Mouse (Mus musculus) heart, postnatal 0 days (tissue): Measurements from ENCODE around the gene Sox14. TPM values are rescaled to one million over a fixed set of nuclear protein-coding genes. Genes with fewer than 3 reads are reported as not detected.
A peak's percentile ranks its signal among the peaks of the same experiment; 100 is the strongest.

ENCODE experiments used
- ATAC-seq: fragments of 200-750 bp; cut with Nextera tagmentation; 2 replicates; pipeline ENCODE4 v1.8.0; 2017; ENCODE audit warnings: low read depth, moderate number of reproducible peaks, moderate library complexity; ENCODE audit not compliant: insufficient read depth
- DNase-seq: peaks from one replicate; pipeline ENCODE4 v3.0.0-alpha.2; 2016; ENCODE audit warnings: low spot score
- H3K27ac ChIP-seq: fragments of 300-500 bp; sonication (generic); 2 replicates; pipeline ENCODE4 v1.5.1; 2014; ENCODE audit warnings: low read depth, mild to moderate bottlenecking
- H3K27me3 ChIP-seq: fragments of 300-500 bp; sonication (generic); 2 replicates; pipeline ENCODE4 v1.6.1; 2014; ENCODE audit warnings: low read length, mixed read lengths; ENCODE audit not compliant: control insufficient read depth, insufficient read depth
- H3K36me3 ChIP-seq: fragments of 300-500 bp; sonication (generic); replicated peaks from 2 replicates; pipeline ENCODE4 v1.6.1; 2014; ENCODE audit warnings: low read length, mixed read lengths; ENCODE audit not compliant: control insufficient read depth, insufficient read depth
- H3K4me1 ChIP-seq: fragments of 300-500 bp; sonication (generic); 2 replicates; pipeline ENCODE4 v1.6.1; 2014; ENCODE audit warnings: antibody characterized with exemption; ENCODE audit not compliant: control insufficient read depth, insufficient read depth
- H3K4me2 ChIP-seq: fragments of 300-500 bp; sonication (generic); 2 replicates; pipeline ENCODE4 v1.6.1; 2014; ENCODE audit warnings: low read depth, mild to moderate bottlenecking, low read length, moderate library complexity
- H3K4me3 ChIP-seq: fragments of 300-500 bp; sonication (generic); 2 replicates; pipeline ENCODE4 v1.5.1; 2014; ENCODE audit warnings: low read depth, low read length
- H3K9ac ChIP-seq: fragments of 300-500 bp; sonication (generic); replicated peaks from 2 replicates; pipeline ENCODE4 v1.6.1; 2014; ENCODE audit warnings: low read depth, low read length, mixed read lengths
- H3K9me3 ChIP-seq: fragments of 300-500 bp; sonication (generic); replicated peaks from 2 replicates; pipeline ENCODE4 v1.6.1; 2016; ENCODE audit warnings: low read length; ENCODE audit not compliant: control insufficient read depth
- CTCF ChIP-seq: IDR thresholded peaks from 2 replicates; pipeline ENCODE4 v1.5.1; 2016; ENCODE audit warnings: antibody characterized with exemption, control low read depth, low read depth
- EP300 ChIP-seq: IDR thresholded peaks from 2 replicates; pipeline ENCODE4 v1.6.1; 2016; ENCODE audit warnings: antibody characterized with exemption, low read depth
- WGBS: fragments of 180-500 bp; shearing (Covaris S2); extraction: QIAGEN DNeasy Blood & Tissue Kit; methylation state at CpG from one replicate; pipeline ENCODE4 v1.1.7; 2014; 5-methylcytosine and 5-hydroxymethylcytosine counted together
- polyA plus RNA-seq: library from polyadenylated mRNA; unstranded; fragments of >200 nt; fragmentation: Nextera tagmentation; extraction: Ambion mirVana; gene quantifications from 2 replicates; pipeline ENCODE4 v1.2.1, GENCODE M21; 2015
- total RNA-seq: library from RNA; depleted of rRNA; stranded (reverse); fragments of >200 nt; gene quantifications from 2 replicates; pipeline ENCODE4 v1.2.3, GENCODE M21; 2014; ENCODE audit warnings: low replicate concordance

Gene Sox14
- total and polyA plus RNA-seq, 2 experiments from 2014 or later = not detected

GRCm38 (mm10) chr9:99870780-99871555 lies 5.0 kb downstream of the Sox14 start:
- 3% methylated on average over 37 of the region's 37 CpGs for WGBS
- no peak for DNase-seq
- H3K9me3 ChIP-seq = no peaks in the 10 kb centered on the region
- no peak for TF ChIP-seq EP300
- TF ChIP-seq CTCF = no peak
- 0 out of 2 replicates have a peak, but pooled peaks cover 2% of the 10 kb centered on the region for H3K4me1 ChIP-seq
- H3K36me3 ChIP-seq = no peaks in the 10 kb centered on the region
- no peak overlapping the region for H3K27ac ChIP-seq
- no peak overlapping the region for H3K9ac ChIP-seq
- peaks cover 100% of the 10 kb centered on the region for H3K27me3 ChIP-seq
- no peak for ATAC-seq
- no peak overlapping the region for H3K4me2 ChIP-seq
- peak overlapping the region; percentile 19; the same call in 1 of the 2 replicates for H3K4me3 ChIP-seq

DNA sequence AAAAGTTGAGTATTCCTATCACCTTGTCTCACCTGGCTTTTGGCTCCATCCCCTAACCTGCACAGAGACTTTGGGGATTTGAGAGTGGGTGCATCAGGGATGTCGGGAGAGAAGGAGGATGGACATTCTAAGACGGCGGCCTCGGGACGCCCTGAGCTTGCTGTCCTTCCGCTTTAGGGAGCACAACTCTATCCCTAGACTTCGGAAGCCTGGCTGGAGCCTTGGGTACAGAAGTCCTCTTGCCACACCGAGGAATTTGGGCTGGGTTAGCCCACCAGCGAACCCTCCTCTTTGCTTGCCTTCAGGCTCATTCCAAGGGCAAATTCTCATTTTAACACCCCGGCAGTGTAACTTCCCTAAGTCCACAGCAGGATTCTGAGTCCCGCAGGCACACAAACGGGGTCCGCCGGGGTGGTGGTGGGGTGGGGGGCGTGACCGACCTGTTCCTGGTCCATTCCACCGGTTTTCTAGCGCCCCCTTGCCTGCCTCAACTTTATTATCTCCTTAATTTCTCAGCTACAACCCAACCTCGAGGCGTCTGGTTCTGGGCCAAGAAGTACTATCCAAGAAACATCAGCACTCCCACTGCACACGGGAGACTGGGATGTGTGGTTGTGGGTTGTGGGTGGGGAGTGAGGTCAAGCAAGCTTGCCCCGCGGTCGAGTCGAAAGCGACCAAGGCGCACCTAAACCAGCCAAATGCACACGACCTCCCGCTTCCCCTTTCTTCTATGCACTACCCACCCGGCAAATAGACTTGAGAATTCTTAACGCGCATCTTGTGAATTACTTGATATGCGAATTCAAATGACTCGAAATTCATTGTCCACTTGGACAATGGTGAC lies 5.8 kb downstream of the Sox14 start:
- H3K9ac ChIP-seq = no peak overlapping the region
- DNase-seq = no peak
- H3K4me1 ChIP-seq = 0 out of 2 replicates have a peak, but pooled peaks cover 2% of the 10 kb centered on the region
- TF ChIP-seq EP300 (no peak), CTCF (no peak)
- H3K9me3 ChIP-seq = no peaks in the 10 kb centered on the region
- H3K4me3 ChIP-seq = no peak overlapping the region
- H3K27ac ChIP-seq = no peak overlapping the region
- no peaks in the 10 kb centered on the region for H3K36me3 ChIP-seq
- H3K4me2 ChIP-seq = no peak overlapping the region
- WGBS = 2% methylated on average over 34 of the region's 34 CpGs
- H3K27me3 ChIP-seq = peaks cover 100% of the 10 kb centered on the region
- ATAC-seq = no peak

- peak overlapping the region; percentile 23 for H3K4me3 ChIP-seq
- H3K9me3 ChIP-seq = no peaks in the 10 kb centered on the region
- no peak overlapping the region for H3K27ac ChIP-seq
- DNase-seq (no peak), ATAC-seq (no peak)
- peak overlapping the region; percentile 32 for H3K4me2 ChIP-seq
- TF ChIP-seq EP300 (no peak), CTCF (no peak)
- no peaks in the 10 kb centered on the region for H3K36me3 ChIP-seq
- 0 out of 2 replicates have a peak, but pooled peaks cover 2% of the 10 kb centered on the region for H3K4me1 ChIP-seq
- WGBS = 2% methylated on average over 29 of the region's 29 CpGs
- H3K27me3 ChIP-seq = peaks cover 95% of the 10 kb centered on the region
- no peak overlapping the region for H3K9ac ChIP-seq
Measured at GRCm38 (mm10) chr9:99869275-99869674, 6.7 kb downstream of the Sox14 start.

GRCm38 (mm10) chr9:99868606-99869005 lies 7.4 kb downstream of the Sox14 start:
- ATAC-seq (no peak), DNase-seq (no peak)
- peak overlapping the region; percentile 23 for H3K4me3 ChIP-seq
- peaks cover 95% of the 10 kb centered on the region for H3K27me3 ChIP-seq
- H3K36me3 ChIP-seq = no peaks in the 10 kb centered on the region
- TF ChIP-seq CTCF (no peak), EP300 (no peak)
- 0 out of 2 replicates have a peak, but pooled peaks cover 2% of the 10 kb centered on the region for H3K4me1 ChIP-seq
- no peaks in the 10 kb centered on the region for H3K9me3 ChIP-seq
- peak overlapping the region; percentile 32 for H3K4me2 ChIP-seq
- H3K9ac ChIP-seq = no peak overlapping the region
- H3K27ac ChIP-seq = no peak overlapping the region
- 1% methylated on average over 26 of the region's 26 CpGs for WGBS

GRCm38 (mm10) chr9:99868054-99868453 lies 7.9 kb downstream of the Sox14 start:
- DNase-seq (no peak), ATAC-seq (no peak)
- no peak for TF ChIP-seq CTCF
- TF ChIP-seq EP300 = no peak
- Histone ChIP-seq H3K4me2 (no peak overlapping the region), H3K27me3 (peaks cover 95% of the 10 kb centered on the region), H3K9ac (no peak overlapping the region), H3K4me3 (no peak overlapping the region), H3K9me3 (no peaks in the 10 kb centered on the region), H3K27ac (no peak overlapping the region), H3K36me3 (no peaks in the 10 kb centered on the region), H3K4me1 (0 out of 2 replicates have a peak, but pooled peaks cover 2% of the 10 kb centered on the region)
- WGBS = 3% methylated on average over 11 of the region's 11 CpGs
